Mouse (Mus musculus) ES-E14 (cell line): ENCODE data around the gene Lpp.

Experiments used
- CHD2 ChIP-seq: IDR thresholded peaks from 2 replicates; pipeline ENCODE4 v1.6.1; 2014; ENCODE audit warnings: mild to moderate bottlenecking, low read depth, low read length, inconsistent platforms
- HCFC1 ChIP-seq: IDR thresholded peaks from 2 replicates; pipeline ENCODE4 v1.6.1; 2012; ENCODE audit warnings: low read length, inconsistent platforms, borderline replicate concordance; ENCODE audit not compliant: insufficient read depth
- MAFK ChIP-seq: IDR thresholded peaks from 2 replicates; pipeline ENCODE4 v1.6.1; 2014; ENCODE audit warnings: mild to moderate bottlenecking, low read depth, low read length, inconsistent platforms; ENCODE audit not compliant: insufficient read depth
- ZC3H11A ChIP-seq: IDR thresholded peaks from 2 replicates; pipeline ENCODE4 v1.6.1; 2012; ENCODE audit warnings: low read depth, mild to moderate bottlenecking, inconsistent platforms, low read length, borderline replicate concordance
- ZNF384 ChIP-seq: IDR thresholded peaks from 2 replicates; pipeline ENCODE4 v1.6.1; 2012; ENCODE audit warnings: low read depth, low read length, inconsistent platforms

DNA sequence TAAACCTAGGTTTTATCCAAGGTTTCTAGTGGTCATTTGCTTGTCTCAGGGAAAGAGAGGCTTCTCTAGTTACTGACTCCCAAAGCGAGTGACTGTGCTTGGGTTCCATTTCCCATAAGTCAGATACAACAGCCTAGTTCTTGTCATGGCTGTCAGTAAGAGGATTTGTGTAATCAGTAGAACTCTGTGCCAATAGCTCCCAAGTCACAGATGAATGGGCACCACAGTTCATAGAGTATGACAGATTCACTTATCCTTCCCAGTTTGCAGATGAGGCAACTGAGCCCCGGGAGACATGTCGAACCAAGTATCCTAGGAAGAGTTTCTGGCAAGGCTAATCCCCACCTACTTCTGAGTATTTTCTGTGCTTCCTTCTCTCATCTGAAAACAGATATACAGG, 556.0 kb downstream of the Lpp start:
- TF ChIP-seq ZC3H11A (no peak), MAFK (no peak), ZNF384 (no peak), CHD2 (no peak), HCFC1 (no peak)
